Mouse (Mus musculus): ENCODE measurements around the gene Tmem256. TPM values are rescaled to one million over a fixed set of nuclear protein-coding genes. Genes with fewer than 3 reads are reported as not detected.
A peak's percentile ranks its signal among the peaks of the same experiment; 100 is the strongest.

Tmem256 gene
- total RNA-seq (2021) = 100 to 1,000 TPM; 143 to 166 TPM

DNA sequence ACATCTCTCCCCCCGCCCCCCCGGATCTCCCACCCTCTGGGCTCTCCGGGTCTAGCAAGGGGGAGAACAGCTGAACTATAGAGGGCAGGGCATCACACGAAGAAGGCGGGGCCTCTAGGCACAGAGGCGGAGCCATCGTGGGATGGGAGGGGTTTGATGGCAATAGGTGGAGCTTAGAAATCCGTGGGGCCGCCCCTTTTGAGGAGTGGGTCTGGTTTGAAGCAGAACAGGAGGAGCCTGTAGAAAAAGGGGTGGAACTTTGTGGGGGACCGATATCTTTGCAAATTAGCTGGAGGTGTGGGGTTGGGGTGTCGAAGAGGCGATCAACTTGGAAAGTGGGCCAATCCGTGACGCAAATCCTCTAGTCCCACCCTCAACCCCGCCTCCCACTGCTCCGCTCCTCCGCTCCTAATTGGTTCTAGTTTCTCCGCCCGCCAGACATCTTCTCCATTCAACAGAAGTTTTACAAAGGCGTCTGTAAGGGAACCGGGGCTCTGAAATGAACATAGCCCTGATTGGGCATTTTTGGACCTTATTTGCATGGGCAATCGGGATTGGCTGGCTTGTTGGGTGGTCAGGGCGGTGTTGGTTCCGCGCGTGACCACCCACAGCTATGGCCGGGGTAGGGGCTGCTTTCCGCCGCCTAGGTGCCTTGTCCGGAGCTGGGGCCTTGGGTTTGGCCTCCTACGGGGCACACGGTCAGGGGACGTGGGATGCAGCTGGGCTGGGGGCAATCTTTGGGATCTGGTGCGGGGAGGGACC lies at the start of gene Tmem256:
Gene Tmem256, plus strand, starts transcription at position 563 of the 762 bp plus-strand sequence.
- DNase-seq = peak; percentile 96

DNA sequence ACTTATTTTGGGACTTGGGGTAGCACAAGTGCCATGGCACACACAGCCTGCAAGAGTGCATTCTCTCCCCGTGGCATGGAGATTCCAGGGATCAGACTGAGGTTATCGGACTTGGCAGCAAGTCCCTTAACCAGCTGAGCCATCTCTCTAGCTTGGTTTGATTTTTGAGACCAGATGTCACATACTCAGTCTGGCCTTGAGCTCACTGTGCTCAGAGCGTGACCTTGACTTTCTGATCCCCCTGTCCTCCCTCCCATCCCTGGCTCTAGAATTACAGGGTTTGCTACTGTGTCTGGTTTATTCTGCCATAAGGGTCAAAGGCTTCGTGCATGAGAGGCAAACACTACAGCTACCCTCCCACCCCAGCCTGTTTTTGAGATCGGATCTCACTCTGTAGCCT lies 48.9 kb upstream of the Tmem256 start:
- no peak for DNase-seq

DNA sequence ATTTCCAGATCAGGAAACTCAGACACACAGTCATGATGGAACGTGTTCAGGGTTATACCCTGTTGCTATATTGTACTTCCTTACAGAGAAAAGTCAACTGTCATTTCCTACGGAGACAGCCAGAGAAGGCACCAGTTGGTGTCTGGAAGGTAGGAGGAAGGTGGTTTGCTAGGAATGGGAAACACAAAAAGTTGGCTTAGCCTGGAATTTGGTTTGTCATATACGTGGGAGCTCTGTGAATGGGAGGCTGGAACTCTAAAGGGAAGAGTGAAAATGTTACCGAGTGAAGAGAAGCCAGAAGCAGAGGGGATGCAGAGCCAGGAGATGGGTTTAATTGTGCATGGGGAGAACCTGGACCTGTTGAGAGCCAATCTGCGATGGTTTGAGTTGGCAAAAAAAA lies 46.9 kb upstream of the Tmem256 start:
- DNase-seq = no peak

DNA sequence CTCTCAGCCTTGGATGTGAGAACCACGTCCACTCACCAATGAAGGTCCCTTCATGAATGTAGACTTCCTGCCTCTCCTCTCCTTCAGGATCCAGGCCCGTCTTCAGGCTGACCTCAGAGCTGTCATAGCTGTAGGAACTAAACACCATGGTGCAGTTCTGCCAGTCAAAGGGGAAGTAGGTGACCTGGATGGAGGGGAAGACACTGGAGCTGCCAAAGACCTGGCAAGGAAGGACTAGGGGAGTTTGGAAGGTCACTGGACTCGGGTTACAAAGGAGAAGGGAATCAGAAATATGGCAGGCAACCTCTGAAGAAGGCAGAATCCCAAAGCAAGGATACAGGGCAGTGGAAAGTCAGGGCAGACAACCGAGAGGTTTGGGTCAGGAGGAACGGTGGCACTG lies 44.9 kb upstream of the Tmem256 start:
- no peak for DNase-seq

DNA sequence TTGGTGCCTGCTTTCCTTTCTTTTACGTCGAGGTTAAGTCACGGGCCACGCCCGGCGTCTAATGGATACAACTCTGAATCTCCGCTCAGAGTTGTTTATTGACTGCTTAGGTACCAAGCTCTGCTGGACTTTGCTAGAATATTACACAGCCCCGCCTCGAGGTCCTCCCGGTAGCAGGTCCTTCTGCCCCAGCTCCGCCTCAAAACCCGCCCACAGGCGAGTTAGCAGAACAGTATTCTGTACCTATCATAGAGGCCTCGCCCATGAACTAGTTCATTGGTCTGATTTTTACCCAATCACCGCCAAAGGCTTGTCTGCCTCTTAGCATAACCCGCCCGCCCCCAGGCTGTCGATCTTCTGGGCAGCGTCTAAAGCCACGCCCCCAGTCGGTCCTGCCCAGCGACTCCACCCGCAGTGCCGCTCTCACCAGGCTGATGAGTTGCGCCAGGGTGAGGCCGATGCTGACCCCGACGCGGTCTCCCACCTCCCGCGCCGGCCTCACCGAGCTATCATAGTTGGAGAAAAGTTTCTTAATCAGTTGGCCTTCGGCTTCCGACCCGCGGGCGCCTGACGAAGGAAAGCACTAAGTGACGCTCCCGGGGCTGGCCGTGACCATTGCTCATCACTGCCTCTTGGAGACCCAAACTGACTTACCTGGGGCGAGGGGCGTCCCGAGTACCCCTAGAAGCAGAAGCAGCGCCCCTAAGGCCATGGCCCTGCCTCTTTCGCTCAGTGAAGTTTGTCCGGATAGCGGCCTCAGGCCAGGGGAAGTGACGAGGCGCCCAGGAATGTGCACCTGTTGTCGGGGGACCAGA lies 42.9 kb upstream of the Tmem256 start, which contains the start of gene Chrnb1:
Gene Chrnb1, minus strand, starts transcription at position 776 of the 815 bp plus-strand sequence.
- peak; percentile 94 for DNase-seq

DNA sequence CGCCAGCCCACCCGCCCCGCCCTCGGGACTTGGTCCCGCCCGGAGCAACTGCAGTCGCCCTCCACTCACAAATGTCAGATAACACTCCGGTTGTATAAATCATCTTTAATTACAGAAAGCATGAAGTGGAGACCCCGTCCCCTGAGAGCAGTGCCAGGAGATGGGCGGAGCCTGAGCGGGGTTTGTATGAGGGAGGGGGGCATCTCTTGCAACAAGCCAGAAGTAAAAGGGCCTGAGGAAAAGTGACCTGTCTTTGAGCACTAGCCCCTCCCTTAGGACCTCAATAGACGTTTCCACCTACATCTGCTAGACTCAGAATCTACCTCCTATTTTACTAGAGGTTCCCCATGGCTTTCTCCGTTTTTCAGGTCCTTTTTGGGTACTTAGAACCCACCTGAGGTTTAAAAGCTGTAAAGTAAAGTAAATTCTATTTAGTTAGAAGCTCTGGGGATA lies 42.3 kb upstream of the Tmem256 start:
- no peak for DNase-seq

DNA sequence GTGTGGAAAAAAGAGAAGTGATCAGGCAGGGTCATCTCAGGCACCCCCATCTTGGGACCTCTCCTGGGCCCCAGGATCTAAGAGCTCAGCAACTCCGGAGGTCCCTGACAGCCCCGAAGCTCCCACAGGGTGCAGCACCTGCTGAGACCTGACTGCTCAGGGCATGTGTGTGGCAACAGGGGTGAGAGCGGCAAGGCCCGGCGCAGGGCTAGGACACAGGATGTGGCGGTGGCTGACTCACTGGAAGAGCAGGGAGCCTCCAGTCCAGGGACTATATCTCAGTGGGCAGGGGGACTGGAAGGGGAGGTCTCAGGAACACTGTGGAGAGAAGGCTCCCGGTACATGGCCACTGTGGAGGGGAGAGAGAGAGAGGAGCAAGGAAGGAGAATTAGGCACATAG lies 40.4 kb upstream of the Tmem256 start:
- DNase-seq = no peak

DNA sequence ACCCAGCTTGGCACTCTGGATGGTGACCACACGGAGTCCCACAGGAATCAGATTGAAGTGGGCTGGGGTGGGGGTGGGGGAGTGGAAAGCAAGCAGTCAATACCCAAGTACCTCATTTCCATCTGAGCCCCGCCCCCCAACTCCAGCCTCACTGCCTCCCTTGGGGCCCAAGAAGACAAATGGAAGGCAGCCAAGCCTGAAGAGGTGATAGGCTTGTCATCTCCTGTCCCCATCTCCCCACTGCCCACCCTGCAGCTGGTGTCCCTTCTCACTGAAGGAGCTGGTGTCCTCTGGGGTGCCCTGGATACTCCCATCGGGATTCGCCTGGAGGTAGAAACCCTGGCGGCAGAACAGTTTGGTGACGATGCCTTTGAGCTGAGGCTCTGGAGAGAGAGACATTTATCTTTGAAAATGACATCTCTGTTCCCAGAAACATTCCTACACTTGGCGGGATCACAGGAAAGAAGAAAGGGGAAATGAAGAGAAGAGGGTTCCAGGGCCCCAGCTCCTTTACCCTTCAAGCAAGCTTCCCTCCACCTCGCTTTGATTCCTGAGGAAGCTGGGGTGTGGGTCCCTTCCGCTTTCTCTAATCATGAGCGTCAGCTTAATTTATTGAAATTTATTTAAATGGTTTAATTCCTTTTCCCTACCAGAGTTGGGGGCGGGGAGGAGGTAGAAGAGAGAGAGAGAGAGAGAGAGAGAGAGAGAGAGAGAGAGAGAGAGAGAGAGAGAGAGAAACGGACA lies 38.7 kb upstream of the Tmem256 start:
- no peak for DNase-seq

DNA sequence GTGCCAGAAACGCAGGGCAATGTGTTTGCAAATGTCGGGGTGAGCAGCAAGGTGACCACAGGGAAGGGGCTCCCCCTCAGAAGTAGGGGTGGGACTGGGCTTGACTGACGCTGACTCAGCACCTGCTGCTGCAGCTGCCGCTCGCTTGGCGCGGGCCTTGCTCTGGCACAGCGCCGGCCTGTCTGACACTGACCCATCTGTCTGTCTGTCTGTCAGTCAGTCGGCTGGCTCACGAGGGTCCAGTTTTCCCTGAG lies 38.2 kb upstream of the Tmem256 start:
- DNase-seq = peak; percentile 41

DNA sequence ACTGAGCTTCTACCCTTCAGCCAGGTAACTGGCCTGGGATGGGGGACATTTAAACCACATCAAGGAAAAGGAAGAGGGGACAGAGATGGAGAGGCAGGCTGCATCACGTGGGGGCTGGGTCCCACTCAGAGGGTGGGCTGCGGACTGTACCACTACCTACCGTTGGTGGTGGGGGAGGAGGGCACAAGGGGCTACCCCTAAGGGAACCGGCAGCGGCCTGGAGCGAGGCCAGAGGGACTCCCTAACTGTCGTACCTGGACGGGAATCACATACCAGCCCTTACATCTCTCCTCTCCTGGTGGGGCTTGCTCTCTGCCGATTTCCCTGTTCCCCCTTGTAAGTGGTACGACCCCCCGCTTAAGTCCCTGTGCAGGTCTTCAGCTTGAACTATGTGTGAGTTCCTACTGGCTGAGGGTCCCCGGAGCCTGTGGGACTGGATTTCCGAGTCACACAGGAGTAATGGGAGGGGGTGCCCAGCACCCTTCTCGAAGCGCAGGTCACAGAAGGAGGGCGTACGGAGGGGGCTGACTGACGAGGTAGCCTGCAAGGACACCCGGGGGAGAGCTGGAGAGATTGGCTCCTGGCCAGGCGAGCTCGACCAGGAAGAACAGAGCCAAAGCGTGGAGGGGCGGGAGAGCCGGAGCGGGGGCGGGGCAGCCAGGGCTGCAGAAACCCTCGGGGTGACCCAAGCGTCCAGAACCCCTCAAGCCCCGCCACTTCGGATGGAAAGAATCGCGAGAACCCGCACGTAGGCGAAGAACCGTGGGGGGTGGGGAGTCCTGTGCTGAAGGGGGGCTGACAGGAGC lies 37.7 kb upstream of the Tmem256 start:
- DNase-seq = peak; percentile 79

DNA sequence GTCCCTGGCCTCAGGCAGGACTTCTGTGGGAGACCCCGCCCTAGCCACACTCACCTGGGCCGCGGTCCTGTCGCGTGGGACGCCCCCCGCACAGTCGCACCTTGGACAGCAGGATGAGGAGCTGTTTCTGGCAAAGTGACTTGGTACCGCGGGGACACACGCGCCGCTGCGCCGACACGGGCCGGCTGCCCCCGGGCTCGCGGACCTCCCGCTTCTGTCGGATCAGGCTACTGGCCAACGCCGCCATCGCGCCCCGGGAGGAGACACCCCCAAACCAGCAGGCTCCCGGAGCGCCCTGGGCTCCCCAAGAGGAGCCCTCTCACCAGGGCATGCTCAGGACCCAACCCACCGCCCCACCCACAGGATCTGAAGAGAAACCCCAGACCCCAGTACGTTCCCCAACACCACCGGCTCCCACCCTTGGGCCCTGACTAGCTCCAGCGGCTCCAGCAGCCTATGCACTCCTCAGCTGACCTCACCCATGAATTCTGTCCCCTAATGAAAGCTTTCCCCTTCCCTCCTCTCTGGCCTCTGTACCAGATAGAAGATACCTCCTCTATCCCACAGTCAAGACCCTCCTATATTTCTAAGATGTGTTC lies 36.8 kb upstream of the Tmem256 start, which contains the start of gene Fgf11:
Gene Fgf11, minus strand, starts transcription at position 479 of the 599 bp plus-strand sequence.
- DNase-seq = no peak

DNA sequence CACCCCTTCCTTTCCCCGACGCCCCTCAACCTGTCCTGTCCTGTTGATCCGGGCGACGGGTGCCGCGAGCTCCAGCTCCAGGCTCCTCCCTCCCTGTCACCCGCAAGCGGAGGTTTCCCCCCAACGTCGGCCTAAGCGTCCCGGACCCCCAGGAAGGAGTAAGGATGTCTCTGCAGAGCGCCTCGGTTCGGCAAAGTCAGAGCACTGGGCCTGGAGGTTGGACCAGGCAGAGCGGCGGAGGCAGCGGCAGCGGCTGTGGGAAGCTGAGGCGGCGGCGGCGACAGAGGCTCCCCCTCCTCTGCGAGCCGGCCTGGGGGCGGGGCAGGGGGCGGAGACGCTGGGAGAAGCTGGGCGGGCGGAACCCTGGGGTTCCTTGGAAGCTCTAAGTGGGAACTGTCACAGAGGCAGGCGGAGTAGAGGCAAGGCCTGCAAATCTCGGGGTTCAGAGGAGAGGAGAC lies 35.6 kb upstream of the Tmem256 start:
- DNase-seq = peak; percentile 89

DNA sequence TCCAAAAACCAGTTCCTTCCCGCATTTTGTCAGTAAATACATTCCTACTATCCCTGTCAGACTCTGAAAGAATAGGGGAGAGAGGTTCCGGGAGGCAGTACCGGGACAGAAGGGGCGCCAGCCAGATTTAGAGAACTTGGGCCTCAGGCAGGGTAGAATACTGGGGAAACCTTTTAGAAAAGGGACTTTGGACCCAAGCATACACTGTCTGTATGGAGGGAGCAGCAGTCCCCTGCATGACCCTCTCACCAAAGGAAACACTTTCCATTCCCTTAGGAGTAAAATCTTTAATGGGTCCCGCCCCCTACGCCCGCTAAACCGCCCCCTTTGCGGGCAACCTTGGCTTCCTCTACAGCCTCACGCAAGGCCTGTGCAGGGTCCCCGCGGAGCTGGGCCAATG lies 35.0 kb upstream of the Tmem256 start:
- DNase-seq = no peak

DNA sequence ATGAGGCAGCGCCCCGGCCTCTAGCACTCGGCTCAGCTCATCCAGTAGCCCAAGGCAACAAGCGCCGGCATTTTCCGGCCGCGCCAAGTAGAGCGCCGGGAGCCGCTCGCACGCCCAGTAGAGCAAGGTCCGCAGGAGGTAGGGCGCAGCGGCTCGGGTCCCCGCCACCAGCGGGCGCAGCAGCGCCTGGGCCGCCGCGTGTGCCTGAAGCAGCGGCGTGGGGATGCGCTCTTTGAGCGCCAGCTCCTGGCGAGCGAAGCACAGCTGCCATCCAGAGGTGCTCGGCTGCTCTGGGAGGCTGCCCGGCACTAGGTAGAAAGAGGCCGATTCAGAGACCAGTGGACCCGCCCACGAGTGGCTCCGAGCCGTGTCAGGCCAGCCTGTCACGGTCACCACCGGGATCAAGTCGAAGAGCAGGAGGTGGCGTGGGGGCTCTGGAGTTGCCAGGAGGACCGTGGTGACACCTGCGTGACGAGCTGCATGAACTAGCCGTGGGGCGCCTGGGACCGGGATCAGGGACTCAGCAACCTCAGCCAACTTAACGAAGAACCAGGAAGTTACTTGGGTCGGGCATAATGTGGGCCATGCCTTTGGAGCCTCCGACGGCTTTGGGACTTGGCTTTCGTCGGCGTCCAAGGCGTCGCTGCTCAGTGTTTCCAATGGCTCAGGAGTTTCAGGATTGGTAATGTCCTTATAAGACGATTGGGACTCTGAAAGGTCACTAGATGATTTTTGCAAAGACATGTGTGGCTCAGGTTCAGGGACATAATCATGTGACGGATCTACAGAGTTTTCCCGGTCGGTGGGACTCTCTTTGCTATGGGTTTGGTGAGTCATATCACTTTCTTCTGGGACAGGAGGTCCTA lies 34.3 kb upstream of the Tmem256 start:
- DNase-seq = peak; percentile 82

DNA sequence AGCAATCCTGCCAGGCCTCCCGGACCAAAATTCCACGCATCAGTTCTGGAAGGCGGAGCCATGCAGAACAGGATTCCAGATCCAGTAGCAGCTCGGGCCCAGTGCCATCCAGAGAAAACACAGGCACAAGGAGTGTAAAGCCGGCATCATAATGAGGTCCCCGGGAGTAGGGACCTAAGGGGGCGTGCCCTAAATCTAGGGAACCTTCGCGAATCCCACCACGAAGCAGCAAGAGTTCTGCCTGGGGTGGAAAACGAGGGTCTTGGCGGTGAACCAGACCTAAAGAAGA lies 33.7 kb upstream of the Tmem256 start:
- peak; percentile 55 for DNase-seq

DNA sequence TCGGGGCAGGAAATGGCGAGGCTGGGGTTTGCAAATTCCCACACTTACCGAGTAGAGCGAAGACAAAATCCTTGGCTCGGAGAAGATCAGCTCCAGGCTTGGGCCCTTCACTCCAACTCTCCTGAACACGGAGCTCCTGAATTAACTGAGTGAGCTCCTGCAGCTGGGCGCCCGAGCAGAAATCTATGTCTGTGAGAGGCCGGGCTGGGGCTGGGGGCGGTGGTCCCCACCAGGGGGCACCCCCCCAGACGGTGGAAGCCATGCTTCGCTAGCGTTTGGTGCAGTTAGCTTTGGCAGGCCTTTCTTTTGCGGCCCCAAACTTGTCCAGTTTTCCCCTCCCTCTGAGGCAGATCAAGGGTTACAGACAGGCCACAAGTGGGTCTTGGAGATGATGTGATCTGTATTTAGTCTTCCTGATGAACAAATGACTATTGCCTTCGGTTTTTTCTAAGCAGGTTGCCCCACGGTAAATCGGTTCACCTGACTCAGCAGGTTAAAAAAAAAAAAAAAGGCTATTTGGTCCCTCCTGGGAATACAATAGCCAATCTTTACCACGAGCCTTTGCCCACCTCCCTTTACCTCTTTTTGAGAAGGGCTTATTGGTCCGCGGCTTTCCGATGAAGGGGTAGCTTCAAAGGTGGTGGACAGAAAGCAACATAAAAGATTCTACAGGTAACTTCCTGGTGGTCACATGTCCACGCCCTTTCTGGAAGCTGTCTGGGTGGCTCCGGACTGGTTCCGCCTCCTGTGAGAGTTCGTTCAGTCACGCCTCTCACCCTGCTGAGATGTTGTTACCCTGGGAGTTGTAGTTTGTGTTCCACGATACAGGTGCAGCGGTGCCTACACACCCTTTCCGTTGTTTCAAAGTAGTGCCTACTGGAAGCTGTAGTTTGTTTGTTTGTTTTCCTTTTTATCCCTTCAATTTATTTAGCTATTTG lies 33.1 kb upstream of the Tmem256 start, which contains the start of gene Tmem102:
Gene Tmem102, minus strand, starts transcription at position 653 of the 938 bp plus-strand sequence.
- DNase-seq = no peak

DNA sequence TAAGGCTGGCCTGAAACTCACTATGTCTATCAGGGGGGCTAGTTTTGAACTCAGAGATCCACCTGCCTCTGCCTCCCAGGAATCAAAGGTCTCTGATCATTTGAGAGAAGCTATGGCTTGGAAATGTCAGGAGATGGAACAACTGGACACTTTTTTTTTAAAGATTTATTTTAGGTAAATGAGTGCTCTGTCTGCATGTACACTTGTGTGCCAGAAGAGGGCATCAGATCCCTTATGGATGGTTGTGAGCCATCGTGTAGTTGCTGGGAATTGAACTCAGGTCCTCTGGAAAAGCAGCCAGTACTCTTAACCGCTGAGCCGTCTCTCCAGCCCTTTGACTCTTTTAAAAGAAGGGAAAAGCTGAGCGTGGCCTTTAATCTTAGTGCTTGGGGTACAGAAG lies 31.9 kb upstream of the Tmem256 start:
- no peak for DNase-seq

DNA sequence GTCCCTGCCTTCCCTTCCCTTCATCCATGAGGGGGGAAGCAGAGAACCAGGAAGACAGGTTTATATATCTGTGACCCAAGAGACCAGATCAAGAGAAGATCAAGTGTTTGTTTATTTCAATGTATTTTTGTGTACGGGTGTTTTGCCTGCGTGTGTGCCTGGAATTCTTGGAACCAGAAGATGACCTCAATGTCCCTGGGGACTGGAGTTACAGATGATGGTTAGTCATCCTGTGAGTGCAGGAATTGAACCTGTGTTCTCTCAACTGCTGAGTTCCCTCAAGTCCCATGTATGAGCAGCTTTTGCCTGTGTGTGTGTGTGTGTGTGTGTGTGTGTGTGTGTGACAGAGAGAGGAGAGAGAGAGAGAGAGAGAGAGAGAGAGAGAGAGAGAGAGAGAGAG lies 30.7 kb upstream of the Tmem256 start:
- no peak for DNase-seq

DNA sequence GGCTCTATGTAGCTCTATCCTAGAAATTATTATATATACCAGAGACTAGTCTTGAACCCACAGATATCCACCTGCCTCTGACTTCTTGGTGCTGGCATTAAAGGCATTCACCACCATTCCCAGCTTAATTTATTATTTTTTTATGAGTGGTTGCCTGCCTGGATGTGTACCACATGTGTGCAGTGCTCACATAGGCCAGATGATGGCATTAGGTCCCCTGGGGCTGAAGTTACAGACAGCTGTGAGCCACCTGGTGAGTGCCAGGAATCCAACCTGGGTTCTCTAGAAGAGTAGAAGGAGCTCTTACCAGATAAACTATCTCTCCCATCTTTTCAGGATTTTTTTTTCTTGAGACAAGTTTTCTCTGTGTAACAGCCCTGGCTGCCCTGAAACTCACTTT lies 28.0 kb upstream of the Tmem256 start:
- no peak for DNase-seq

DNA sequence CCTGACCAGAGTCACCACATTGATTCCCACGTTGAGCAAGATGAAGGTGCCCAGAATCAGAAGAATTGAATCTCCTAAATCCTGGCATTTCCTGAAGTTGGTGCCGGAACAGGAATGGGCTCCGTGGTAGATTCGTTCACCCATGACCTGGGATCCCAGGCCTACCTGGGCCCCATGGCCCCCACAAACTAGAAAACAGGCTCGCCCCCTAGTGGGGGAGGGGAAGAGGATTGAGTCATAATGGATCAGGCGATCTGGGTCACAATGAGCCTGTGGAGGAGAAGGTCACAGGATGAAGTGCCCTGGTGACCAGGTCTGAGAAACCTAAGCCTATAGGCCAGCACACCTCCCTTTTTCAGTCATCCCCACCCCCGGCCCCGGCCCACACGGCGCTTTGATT lies 23.2 kb upstream of the Tmem256 start, which contains the start of gene Gm39566:
Gene Gm39566, minus strand, starts transcription at position 144 of the 400 bp plus-strand sequence.
- DNase-seq = no peak

Measured in heart, postnatal 4 days (tissue).